Mouse (Mus musculus): ENCODE data around the gene Myo5a.

Gene Myo5a

DNA sequence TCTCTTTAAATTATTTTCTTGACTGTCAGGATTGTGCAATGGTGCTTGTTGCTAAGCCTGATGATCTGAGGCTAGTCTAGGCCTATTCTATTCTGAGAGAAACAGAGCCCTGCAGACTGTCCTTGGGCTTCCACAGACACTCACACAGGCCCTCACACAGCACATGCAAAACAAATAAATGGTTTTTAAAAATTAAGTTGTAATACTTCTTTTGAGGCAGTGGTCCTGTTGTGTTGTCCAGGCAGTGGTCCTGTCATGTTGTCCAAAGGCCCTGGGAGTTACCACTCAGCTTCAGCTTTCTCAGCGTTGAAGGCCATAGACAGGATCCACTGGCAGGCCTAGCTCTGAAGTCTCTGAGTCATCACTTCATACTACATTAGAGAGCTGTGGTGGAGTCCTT is 130.7 kb downstream of the Myo5a start:
- DNase-seq (ENCODE audit: low read depth): no peak

DNA sequence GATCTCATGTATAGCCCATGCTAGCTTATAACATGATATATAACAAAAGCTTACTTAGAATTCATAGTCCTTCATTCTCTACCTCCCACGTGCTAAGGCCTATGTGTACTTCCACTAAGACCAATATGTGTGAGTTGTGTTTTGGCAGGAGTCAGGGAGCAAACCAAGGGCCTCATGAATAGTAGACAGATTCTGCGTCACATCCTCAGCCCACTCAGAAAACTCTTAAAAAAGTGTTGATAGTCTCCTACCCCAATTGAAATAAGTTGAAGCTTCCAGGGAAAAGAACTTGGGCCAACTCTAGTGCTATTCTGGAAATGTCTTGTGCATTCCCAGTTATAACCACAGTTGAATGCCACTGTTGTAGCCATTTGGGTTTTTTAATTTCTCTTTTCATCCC is 131.2 kb downstream of the Myo5a start:
- DNase-seq (ENCODE audit: low read depth): no peak

DNA sequence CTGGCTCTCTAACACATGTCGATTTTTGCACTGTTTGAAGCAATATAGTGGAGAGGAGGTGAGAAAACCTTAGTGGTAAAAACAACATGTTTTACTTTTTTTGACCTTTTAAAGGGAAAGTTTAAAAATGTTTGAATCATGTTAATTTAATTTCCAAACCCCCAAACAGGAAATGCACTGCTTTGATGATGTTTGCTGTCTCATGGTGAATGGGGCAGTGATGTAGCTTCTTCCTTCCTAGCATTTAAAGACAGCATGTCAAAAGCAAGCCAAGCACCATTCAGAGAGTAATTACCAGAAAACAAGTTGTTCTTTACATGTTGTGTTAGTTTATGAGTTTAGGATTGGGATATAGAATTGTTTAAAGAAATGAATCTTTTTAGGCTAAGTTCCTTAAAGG is 138.4 kb downstream of the Myo5a start:
- no peak for DNase-seq (ENCODE audit: low read depth)

DNA sequence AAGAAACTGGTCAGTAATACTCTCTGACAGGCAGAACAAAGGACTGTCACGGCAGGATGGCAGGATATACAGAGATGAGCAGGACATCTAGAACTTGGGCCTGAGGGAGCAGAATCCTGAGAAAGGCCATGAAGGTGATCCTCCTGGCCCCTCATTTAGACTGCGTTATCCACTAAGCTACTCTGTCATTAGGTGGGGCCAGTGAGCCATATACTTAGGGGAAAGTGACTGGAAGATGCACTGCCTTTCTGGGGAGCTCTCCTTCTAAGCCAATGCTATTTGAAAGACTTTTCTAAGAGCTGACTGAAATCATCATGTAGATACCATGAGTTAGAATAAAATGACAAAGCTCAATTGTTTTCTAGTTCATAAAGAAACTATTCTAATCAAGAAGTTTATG is 139.5 kb downstream of the Myo5a start:
- no peak for DNase-seq (ENCODE audit: low read depth)

DNA sequence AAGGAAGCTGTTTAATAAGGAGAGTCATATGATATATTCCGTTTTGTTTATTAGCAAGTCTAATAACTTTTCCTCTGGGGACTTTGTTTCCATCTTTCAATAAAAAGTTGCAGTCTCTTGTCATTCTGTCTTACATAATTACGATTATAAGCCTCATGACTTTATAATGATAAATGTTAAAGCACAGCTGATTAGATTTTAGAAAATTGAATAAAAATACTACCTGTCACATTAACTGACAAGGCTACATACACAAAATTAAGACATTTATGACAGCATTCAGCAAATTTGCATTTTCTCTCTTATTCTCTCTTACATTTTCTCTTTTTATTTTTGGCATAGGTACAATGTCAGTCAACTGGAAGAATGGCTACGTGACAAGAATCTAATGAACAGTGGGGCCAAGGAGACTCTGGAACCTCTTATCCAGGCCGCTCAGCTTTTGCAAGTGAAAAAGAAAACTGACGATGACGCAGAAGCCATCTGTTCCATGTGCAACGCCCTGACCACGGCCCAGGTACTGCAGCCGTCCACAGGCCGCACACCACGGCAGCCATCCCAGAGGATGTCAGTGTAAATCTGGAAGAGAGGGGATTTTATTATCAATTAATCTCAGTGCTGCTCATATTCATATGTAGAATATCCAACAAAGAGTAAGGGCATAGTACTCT is 144.1 kb downstream of the Myo5a start:
- DNase-seq (ENCODE audit: low read depth): no peak

DNA sequence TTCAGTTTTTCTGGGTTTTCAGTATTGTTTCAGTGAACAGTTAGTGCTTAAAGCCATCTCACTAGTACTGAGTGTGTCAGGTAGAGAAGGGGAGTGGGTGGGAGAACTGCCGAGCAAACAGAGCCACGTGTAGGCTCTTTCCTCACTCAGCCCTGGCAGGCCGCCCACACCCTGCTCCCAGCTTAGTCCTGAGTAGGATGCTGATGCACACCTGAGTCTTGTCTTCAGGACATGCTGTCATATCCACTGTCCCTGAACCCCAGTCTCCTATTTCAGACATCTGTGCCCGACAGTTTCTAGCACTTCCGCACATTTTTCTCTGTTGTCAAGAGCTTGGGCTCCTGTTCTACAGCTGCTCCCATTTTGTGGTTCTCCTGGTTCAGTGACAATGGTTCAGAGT is 149.1 kb downstream of the Myo5a start:
- DNase-seq (ENCODE audit: low read depth): no peak

DNA sequence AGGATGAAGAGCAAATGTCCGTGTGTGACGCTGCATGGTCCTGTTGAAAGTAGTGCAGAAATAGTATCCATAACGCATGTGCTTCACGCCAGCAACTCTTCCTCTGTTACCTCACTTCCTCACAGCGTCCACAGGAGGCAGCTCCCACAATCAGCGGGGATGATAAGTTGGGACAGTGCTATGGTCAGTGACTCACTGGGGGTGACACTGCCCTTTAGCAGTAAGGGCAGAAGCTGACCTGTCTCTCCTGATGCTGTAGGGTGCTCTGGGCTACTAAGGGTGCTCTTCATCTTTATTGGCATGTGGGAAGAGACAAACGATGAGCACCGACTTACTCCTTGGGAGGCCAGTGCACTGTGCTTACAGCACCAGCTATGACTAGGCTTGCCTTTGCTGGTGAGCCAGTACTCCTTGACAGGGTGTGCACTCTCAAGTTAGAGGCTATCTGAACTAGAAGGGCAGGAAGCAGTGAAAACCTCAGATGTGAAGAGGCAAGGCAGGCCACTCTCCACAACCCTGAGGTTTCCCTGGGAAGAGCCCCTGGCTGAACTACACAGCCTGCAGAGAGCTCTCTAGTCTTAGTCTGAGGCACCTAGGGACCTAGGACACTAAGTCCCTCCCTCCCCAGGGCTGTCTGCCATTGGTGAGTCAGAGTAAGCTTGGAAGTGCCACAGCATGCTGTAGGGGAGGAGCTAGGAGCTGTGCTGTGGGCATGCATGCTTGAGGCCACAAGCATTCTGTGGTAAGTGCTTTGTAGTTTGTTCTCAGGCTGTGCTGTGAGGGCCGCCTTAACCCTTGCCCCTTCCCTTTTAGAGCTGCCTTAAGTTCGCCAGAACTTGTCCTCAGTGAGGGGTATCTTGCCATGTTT is 150.8 kb downstream of the Myo5a start:
- DNase-seq (ENCODE audit: low read depth): peak; percentile 32

DNA sequence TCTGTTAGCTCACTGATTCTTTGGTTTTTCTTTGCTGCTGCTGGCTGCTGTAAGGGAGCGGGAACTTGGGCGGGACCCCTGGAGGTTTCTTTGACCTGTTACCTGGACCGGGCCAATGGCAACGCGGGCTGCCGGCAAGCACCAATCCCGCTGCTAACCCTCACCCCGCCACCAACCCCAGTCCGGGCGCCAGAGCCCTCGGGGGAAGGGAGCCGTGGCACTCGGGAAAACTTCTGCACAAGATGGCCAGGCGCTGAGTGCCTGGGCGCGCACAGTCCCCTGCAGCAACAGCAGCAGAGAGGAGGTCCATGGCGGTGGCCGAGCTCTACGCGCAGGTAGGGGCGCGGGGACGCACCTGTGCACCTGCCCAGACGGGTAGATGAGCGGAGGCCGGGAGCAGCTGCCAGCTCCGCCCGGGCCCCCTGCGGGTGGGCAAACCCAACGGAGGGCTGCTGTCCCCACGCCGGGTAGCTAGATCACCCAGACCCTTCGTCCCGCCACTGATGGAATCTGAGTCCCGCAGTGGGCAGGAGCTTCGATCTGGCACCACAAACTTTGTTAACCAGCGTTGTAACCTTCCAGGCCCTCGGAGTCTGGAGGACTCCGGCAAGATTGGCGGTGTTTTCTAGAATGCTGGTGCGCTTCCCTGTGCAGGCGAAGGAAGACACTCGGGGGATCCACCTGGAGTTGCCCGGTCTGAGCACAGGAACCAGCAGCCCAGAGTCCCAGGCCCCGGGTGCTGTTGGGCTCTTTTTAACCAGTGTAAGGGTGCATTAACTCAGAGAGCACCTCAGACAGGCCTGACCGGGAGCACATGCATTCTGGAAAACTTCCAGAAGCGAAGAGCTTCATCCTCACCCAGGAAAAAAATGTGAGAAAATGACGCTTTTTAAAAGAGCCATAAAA is 161.3 kb downstream of the Myo5a start, which contains the start of gene Myo5c:
Myo5c (plus strand) TSS at position 180 of the 906 bp plus-strand sequence.
- no peak for DNase-seq (ENCODE audit: low read depth)

DNA sequence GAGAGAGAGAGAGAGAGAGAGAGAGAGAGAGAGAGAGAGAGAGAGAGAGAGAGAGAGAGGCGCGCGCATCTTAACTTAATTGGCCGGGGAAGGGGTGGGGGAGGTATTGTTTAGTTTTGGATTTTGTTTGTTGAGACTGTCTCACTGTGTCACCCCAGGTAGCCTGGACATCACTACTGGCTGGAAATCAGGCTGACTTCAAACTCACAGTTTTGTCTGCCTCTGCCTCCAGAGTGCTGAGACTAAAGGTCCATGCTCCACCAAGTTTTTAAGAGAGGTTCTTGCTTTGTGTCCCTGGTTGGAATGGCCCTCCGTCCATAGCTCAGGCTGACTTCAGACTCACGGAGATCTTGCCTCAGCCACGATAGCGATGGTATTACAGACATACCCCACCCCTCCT is 162.0 kb downstream of the Myo5a start:
- no peak for DNase-seq (ENCODE audit: low read depth)

DNA sequence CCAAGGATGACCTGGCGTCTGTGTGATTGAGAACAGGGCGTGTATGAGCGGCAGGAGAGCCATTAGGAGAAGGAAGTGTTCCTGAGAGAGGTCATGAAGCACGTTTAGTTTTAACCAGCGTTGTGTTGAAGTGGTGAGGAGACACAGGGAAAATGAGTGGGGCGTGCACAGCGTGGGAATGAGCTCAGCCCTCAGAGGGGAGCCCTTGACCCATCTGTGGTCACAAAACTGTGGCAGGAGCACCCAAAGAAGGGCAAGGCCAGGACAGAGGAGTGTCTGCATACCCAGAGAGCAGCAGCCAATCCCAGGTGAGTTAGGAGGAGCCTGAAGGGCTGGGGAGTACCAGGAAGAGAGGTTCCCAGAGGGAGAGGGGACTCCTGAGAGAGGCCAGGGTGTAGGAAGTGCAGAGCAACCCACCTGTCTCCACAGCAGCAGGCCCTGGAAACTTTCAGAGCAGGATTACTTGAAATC is 163.5 kb downstream of the Myo5a start:
- DNase-seq (ENCODE audit: low read depth): no peak

DNA sequence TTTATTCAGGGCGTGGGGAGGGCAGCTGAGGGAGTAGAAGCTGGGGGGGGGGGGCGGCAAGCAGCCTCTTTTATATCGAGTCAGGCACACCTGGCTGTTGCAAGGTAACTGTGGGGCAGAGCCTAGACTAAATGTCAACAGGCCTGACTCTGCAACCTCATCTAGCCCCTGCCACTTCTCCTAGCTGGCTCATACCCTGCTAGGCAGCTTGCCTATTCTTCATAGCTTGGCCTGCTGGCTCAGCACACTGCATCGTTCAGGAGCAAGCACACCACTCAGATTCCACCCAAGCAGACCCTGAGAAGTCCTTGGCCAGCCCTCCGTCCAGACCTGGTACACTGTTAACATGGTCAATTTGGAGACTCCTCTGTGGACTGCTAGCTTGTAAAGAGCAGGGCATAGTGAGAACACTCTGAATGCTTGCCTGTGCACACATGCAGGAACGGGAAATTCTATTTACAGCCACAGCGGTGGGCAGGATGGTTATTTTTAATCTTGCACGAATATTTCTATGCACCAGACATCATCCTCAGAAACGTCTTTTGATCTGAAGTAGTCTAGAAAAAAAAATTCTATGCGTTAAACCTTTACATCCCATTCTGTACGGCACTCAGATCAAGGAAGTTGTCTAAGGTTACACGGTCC is 164.3 kb downstream of the Myo5a start:
- no peak for DNase-seq (ENCODE audit: low read depth)

DNA sequence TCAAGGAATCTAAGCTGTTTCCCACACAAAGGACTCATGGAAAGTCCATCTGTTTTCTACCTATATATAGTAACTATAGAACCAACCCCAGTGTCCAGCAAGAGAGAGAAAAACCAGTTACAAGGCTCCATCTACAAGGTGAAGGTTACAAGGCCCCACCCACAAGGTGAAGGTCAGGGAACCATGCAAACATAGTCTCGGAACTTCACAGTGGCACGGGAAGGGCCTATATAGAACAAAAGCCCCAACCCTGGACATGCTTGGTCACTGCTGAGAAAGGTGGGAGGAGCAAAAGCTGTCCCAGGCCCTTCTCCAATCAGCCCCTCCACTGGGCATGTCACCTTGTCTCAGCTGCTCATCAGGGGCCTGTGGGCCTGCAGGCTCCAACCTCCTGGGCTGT is 164.9 kb downstream of the Myo5a start:
- DNase-seq (ENCODE audit: low read depth): no peak

DNA sequence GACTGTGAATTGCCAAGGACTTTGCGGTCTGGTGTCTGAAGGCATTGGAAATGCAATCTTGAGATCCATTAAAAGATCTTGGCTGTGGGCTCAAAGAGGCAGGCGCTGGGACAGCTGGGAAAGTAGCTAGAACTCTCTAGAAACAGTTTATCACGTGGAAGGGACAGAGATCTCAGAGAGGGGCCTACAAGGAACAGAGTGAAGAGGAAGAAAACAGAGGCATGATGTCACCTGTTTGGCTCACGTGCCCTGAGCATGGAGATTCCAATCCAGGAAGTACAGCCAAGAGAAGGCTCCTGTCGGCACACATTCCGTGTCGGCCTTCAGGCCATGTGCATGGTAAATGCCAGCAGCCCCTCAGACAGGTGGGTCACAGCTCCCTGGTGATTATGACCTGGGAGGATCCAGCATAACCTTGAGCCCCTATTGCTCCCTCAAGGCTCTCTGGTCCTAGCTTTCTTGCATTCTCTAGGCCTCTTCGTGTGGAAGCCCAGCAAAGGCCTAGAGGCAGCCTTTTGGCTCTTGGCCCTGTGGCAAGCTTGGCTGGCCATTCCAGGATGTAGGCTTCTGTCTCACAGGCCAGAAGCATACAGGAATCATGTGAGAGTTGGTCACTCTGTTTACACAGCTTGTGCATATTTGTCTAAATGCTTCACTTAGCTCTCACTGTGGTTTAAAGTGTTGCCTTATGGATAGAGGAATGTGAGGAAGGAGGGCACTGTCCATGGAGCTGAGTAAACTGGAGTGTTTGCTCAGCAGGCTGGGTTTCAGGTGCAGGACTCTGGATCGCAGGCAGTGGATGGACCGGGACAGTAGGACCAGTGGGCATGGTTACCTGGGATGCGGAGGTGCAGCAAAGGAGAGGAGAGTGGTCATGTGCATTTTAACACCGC is 165.8 kb downstream of the Myo5a start:
- no peak for DNase-seq (ENCODE audit: low read depth)

DNA sequence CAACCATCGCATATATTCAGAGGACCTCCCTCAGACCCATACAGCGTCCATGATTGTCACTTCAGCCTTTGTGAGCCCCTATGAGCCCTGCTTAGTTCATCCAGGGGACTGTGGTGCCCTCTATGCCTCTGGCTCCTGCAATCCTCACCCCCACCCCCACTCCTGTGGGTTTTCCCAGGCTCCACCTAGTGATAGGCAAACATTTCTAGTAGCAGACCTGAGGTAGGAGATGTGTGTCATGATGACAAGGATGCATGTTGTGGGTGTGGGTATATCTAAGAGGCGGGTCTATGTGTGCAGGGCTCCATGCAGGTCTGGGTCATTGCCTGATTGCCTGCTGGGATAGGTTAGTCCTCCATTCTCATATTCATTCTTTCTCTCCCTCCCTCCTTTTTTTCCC is 167.4 kb downstream of the Myo5a start:
- DNase-seq (ENCODE audit: low read depth): no peak

DNA sequence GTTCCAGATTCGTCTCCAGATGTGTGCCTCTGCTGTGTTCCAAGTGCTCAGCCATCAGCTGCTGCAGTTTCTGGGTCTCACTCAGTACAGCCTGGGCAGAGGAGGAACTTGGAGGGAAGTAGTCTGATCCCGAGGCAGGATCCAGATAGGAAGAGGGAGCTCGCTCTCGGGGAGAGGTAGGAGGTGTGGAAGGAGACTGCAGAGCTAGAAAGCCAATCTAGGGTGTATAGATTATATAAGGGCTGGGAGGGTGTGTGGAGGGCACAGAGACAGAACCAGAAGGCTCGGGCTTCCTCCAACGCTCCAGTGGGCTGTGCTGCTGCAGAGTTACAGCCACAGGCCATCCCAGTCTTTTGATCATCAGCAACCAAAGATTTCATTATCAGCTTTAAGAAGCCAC is 172.2 kb downstream of the Myo5a start:
- DNase-seq (ENCODE audit: low read depth): no peak

DNA sequence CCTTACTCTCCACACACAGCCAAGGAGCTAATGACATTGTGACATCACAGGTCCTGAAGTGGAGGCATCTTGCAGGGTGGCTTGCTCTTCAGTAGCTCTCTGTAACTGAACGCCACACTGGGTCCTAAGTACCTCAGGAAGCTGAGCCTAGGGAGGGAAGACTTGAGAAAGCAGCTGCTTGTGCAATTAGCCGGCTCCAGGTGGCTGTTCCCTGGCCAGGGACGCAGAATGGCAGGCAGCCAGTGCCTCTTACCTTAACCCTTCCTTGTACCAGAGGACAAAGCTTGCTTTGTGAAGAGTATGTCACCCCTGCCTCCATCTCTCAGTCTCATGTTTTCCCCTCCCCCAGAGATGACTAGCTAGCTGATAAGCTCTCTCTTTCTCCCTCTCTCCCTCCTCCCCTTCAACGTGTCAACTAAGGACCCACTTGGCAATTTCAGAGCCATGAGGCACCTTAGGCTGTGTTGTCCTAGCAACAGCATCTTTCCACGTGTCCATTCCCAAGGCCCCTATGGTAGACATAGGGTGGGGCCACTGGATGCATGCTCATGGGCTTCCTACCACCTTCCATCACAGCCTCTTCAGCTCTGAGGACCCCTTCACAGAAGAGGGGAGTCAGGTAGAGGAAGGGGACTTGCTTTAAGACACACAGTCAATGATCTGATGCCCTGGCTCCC is 173.1 kb downstream of the Myo5a start:
- no peak for DNase-seq (ENCODE audit: low read depth)

DNA sequence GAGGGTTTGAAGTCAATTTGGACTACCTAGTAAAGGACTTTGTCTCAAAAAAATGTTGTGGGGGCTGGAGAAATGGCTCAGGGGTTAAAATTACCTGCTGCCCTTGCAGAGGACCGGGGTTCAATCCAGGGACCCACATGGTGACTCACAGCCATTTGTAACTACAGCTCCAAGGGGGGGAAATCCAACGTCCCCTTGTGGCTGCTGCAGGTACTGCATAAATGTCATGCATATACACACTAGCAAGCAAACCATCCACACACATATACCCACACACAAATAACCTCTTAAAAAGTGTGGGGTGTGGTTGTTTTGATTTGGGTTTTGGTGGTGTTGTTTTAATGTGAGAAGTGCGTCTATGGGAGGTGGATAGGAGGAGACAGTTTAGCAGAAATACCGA is 173.7 kb downstream of the Myo5a start:
- DNase-seq (ENCODE audit: low read depth): no peak

DNA sequence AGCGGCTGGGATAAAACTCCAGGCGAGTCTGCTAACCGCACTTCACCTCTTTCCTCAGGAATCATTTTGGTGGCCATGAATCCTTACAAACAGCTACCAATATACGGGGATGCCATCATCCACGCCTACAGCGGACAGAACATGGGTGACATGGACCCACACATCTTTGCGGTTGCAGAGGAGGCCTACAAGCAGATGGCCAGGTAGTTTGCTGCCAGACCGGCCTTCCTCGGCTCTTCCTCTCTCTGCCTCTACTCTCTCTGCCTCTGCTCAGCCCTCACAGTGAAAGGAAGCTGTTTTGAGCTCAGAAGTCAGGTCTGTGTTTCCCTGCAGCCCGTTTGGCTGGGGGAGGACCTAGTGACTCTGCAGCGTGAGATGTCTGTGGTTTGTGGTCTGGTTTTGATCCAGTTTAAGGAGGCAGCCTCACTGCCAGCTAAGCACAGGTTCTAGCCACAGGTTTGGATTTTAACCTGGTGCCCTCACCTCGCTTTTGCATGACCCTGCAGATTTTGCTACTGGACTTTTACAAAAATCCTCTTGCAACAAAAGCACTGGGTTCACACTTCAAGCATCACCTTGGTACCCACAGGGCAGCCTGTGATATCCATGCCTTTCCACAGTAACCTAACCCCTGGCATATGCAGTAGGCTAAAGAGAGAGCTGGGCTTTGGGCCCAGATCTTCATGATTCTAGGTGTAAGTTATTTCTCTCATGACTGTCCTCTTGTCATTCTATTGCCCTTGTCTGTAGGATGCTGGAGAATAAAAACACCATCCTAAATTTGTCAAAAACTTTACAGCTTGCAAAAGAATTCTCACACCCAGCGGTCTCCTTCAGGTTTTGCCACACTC is 175.5 kb downstream of the Myo5a start:
- DNase-seq (ENCODE audit: low read depth): no peak

DNA sequence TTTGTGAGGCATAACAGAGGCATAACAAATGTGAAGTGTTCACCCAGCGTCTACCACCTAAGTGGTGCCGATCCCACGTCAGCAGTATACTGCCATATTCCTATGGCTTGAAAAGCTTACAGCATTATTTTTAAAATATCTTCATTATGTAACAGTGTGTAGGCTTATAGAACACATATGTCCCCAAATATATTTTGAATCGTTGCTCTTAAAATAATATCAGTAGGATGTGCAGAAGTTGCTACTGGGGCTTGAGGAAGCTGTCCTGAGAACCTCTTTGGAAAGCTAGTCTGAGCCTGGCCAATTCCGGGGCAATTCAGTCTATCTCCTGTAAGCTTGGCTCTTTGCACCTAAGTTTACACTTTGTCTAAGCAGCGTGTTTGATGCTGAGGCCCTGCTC is 177.1 kb downstream of the Myo5a start:
- no peak for DNase-seq (ENCODE audit: low read depth)
